Mouse (Mus musculus) NIH3T3 (cell line): Measurements from ENCODE around the gene Psph.

ENCODE experiments used
- DNase-seq: peaks from one replicate; pipeline ENCODE4 v3.0.0-alpha.2; 2012; ENCODE audit warnings: low read depth

The Psph gene

GRCm38 (mm10) chr5:129731021-129731420 lies 56.2 kb downstream of the Psph start:
- peak; percentile 65 for DNase-seq

- DNase-seq: peak; percentile 86
Observed at GRCm38 (mm10) chr5:129730344-129730743, 56.9 kb downstream of the Psph start.

GRCm38 (mm10) chr5:129729286-129729685 lies 58.0 kb downstream of the Psph start:
- DNase-seq: peak; percentile 56

- DNase-seq: no peak
Observed at GRCm38 (mm10) chr5:129726784-129727183, 60.5 kb downstream of the Psph start.

GRCm38 (mm10) chr5:129725774-129726392 lies 61.4 kb downstream of the Psph start:
- no peak for DNase-seq

- DNase-seq: peak; percentile 94
Observed at GRCm38 (mm10) chr5:129724834-129725773, 62.1 kb downstream of the Psph start, which contains the start of gene Nipsnap2. Gene Nipsnap2 (plus strand): TSS chr5:129725063.

GRCm38 (mm10) chr5:129724268-129724667 lies 63.0 kb downstream of the Psph start:
- DNase-seq: no peak

GRCm38 (mm10) chr5:129720176-129720575 lies 67.1 kb downstream of the Psph start:
- peak; percentile 29 for DNase-seq

GRCm38 (mm10) chr5:129717016-129717415 lies 70.2 kb downstream of the Psph start:
- DNase-seq: no peak
